Mouse (Mus musculus) testis, adult 2 months (tissue): ENCODE data around the gene Ppard.

Experiments used
- CTCF ChIP-seq: fragments of 200-500 bp; IDR thresholded peaks from 2 replicates; pipeline ENCODE4 v1.5.1; 2012; ENCODE audit warnings: low read depth, mild to moderate bottlenecking, inconsistent platforms, low read length, moderate library complexity; ENCODE audit not compliant: control insufficient read depth, insufficient read depth, insufficient replicate concordance
- POLR2A ChIP-seq: fragments of 200-500 bp; IDR thresholded peaks from 2 replicates; pipeline ENCODE4 v1.6.1; 2012; ENCODE audit warnings: low read depth, mild to moderate bottlenecking, inconsistent platforms, low read length, moderate library complexity; ENCODE audit not compliant: control insufficient read depth

- TF ChIP-seq CTCF, result no peak
- no peak for TF ChIP-seq POLR2A
These were observed 1.3 kb upstream of the Ppard start for GRCm38 (mm10) chr17:28231026-28231736.
